Mouse (Mus musculus) left cerebral cortex, adult 9 months (tissue): ENCODE measurements around the gene D430042O09Rik.

Source experiments
- DNase-seq, 2 experiments: peaks; one replicate each; pipeline ENCODE4 v3.0.0; 2022; ENCODE audit warnings: low spot score in 2 of 2

D430042O09Rik gene

DNA sequence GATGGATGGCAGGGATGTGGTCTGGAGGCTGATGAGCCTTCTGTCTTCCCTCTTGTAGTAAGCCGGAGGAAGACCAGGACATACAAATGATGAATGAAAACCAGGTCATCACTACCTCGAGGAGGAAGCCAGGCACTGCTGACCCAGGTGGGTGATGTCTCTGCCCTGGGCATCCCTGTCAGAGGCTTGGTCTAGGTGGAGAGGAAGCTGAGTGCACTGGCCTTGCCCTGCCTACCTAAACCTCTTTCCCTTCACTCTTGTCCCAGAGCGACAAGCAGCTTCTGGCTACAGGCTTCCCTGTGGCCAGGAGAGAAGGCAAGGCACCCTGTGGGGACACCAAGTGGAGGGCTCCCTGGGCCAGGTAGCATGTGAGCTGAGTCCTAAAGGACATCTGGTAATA, 165.2 kb downstream of the D430042O09Rik start:
- DNase-seq, result no peak

DNA sequence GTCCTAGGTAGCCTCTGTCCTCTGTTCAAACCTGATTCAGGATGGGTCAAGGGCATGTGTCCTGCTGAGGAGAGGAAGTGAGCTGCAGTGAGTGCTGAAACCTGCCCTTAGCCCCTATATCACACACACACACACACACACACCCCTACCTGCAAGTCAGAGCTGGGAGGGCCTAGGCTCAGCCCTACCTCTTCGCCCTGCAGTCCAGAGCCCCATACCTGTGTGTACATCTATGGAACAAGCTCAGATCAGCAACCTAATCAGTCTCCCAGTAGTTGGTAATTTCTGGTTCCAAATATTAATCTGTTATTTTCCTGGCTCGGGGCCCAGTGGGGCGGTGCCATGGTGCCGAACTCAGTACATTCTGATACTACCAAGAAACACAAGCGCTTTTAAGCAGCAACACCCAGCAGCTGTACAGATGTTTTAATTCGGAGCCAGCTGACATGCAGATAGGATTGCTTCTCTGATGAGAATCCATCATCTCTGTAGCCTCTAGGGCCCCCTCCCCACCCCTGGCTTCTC, 166.3 kb downstream of the D430042O09Rik start:
- no peak for DNase-seq

DNA sequence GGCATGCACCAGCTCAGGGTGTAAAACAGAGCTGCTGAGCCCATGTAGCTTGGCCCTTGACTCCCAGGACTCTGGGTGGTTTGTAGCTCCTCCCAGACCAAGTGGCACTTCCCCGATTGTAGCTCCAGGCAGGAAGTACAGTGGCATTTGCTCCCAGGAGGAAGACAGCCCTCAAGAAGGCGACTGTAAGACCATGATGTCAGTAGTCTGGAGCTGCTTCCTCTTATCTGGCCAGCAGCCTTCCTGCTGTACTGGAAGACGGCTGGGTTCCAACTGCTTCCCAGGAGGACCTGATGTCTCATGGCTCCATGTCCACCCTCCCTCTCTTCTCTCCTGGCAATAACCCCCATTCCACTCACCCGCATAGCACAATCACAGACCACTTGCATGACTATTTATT, 170.4 kb downstream of the D430042O09Rik start:
- DNase-seq, result no peak

DNA sequence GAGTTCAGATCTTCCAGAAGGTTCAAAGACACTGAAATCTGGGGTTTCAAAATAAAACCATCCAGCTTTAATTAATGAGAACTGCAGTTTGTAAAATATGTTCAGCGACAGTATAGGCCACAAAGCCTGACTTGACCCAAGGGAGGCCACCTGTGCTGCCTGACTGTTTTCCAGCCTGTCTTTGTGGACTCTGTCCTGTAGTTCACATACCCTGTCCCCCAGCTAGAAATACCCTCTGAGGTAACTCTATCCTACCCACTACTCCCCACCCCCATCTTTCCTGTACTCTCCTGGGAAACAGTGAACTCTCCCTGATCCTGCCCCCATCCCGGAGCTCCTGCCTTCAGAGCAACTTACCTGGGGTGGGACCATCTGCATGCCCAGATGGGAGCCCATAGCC, 175.5 kb downstream of the D430042O09Rik start:
- no peak for DNase-seq

DNA sequence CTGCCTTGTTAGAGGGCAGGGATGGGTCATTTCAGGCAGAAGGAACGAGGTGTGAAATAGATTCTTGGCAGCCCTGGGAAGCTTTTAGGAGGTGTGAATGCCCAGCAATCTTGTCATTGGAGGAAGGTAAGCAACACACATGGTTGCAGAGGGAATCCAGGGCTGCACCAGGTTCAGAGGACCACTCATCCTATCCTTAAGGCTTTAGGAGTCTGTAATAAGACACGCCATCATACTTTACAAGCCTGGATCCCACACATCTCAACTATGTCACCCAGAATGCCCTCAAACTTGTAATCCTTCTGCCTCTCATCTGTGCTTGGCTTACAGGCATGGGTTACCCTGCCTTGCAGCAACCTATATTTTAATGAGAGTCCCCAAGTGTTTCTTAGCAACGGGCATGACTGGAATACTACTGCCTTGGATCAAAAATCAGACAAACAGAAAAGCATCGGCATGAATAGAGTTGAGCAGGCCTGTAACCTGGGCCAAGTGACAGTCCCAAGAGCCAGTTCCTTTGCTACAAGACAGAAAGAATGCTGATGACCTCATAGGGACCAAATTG, 178.5 kb downstream of the D430042O09Rik start:
- no peak for DNase-seq

DNA sequence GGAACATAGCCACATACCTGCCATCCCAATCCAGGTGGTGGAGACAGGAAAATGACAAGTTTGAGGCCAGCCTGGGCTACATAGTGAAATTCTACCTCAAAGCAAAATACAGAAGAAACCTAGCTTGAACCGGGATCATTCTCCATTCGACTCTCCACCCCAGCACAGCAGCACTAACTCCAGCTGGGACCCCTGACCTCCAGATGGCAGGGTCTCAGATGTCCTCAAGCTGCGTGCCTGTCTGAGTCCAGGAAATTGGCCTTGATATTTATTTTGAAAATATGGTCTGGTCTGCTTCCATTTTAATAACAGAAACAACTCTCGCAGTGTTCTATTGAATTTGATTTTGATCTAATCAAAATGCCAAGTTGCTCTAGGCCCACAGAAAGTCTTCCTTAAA, 179.4 kb downstream of the D430042O09Rik start:
- DNase-seq, result no peak

DNA sequence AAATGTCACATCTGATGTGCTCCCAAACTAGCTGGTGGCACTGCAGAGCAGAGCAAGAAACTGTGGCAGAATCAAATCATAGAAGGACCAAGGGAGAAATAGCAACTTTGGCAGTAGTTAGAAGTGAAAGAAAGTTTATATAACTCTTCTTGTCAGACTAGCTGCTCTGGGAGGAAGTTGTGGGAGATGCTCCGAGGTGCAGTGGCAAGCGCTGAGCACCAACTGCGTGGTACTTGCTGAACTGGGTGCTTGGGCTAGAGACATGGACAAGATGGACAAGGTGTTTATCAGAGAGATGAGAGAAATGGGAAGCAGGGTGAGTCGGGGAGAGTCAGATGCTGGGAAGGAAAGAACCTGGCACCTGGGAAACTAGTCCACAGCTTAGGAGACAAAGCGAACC, 180.1 kb downstream of the D430042O09Rik start:
- DNase-seq, result no peak

DNA sequence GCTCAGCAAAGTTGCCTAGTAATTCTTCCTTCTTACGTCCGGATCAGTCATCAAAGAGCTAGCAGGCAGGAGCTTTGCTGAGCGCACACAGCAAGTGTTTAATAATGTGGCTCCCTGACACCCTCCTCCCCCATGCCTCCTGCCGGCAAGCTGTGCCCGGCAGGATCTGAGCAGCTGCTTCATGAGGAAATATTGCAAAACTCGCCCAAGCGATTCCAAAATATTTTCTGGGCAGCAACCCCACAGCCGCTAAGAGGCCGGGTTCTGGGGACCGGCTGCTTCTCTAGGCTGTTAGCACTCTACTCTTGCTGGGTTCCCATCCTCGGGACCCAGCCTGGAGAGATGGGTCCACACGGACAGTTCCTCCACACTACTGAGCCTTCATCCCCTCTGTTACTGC, 180.7 kb downstream of the D430042O09Rik start:
- DNase-seq, result peak; percentile 61 to 79

DNA sequence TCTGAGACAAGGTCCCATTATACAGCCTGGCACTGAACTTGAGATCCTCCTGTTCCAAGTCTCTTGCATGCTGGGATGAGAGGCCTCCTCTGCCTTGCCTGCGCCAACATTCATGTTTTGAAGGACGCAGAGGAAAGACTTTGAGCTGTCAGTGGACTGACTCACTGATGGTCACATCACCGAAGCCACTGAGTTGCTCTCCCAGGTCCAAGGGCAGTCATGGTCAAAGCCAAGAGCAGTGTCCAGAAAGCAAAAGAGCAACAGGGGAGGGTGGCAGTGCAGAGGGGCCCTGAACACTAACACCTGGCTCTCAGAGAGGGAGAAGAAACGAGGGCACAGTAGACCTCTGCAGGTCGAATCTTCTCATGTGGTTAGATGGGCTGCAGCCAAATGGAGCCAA, 185.9 kb downstream of the D430042O09Rik start:
- DNase-seq, result no peak

DNA sequence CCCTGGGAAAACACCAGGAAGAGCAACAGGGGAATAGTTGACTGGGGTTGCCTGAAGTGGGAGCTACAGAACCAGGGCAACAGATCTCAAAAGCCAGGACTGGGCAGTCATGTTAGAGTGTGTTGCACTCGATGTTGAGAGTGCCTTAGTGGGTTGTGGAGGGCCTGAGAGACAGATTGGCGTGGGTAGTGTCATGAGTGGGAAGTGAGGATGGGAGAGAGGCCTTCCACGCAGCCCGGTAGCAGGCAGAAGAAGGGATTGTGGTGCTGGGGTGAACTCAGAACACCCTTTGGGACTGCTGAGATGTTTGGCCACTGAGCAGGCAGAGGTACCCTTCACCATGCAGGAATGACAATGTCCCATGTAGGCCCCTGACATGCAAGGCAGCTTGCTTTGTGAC, 189.4 kb downstream of the D430042O09Rik start:
- no peak for DNase-seq

DNA sequence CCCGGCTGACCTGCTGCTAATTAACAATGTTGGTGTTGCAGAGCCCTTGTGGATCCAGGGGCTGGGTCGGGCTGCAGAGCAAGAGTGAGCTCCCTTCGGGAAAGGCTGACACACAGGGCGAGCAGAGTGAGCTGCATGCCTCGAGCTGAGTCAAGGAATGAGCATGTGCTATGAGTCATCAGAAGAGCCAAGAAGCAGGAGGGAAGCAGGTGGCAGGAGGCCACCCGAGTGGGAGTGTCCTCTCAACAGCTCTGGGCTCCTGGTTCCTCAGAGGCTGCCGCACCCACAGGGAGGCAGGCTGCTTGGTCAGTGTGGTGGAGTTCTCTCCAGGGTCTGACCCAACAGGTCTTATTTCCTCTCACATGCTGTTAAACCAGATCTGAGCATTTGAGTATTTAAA, 191.3 kb downstream of the D430042O09Rik start:
- peak; percentile 83 to 89 for DNase-seq

DNA sequence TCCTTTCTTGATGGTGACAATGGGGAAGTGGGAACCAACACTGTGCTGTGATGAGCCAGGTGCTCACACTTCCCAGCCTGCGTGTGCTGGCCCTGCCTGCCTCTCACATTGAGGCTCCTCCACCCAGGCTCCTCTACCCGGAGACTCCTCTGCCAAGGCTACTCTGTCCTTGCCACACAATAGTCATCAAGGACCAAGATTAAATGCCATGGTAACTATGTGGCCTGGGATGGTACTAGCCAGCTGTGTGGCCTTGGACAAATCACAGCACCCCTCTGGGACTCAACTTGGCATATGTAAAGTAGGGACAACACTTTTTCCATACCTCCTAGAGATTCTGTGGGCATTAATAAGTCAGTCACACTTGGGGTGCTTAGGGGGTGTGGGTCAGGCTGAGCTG, 192.2 kb downstream of the D430042O09Rik start:
- no peak for DNase-seq

DNA sequence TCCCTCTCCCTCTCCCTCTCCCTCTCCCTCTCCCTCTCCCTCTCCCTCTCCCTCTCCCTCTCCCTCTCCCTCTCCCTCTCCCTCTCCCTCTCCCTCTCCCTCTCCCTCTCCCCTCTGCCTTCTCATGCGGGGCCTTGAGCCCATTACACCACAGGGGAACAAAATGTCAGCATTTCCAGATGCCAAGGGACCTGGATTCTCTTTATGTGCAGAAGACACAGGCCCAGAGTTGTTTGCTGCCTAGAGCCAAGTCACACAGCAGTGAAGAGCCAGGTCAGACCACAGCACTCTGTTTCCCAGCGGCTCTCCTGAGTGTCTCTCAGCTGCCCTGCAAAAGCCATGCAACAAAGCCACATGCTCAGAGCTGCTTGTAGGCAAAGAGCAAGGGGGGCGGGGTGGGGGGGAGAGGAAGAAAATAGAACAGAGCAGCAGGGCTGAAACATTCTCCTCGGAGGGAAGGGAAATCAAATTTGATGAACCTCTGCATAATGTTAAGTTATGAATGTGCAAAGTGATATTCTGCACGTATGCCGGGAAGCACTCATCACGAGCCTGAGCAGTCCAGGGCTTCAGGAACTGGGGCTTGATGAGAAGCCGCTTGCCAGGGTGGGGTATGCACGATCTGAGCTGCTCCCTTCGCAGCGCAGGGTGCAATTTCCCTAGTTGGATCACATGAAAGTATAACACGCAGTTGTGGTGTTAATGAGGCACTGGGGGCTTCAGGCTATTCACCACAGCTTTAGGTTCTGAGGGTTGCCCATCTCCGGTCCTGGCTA, 192.9 kb downstream of the D430042O09Rik start:
- DNase-seq, result no peak

DNA sequence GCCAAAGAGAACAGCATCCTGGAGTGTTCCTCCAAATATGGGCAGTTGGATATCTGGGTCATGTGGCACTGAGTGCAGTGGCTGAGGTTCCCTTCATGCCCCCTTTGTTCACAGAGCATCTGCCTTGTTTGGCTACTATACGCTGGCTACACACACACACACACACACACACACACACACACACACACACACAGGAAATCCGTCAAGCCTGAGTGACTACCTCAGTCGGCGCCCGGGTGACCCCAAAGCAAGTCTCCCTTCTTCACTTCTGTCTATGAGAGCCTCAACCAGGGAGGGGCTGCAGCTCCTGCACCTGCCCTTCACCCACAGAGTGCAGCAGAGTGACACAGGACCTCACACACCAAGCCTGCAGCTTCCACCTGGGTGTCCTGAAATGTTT, 213.1 kb downstream of the D430042O09Rik start:
- DNase-seq, result no peak

DNA sequence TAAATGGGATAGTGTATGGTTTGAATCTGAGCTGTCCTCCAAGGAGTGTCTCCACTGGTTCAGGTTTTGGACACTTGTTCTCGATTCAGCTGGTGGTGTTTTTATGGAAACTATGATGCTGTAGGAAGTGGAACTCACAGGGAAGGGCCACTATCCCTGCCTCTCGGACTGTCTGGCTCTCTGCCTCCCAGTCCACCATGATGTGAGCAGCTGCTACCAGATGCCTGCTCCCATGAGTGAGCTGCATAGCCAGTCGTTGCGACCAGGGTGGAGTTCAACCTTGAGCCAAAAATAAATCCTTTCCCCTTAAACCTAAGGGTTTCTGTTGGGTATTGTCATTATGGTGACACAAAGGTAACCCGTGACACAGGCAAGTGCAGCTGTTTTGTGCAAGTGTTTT, 216.4 kb downstream of the D430042O09Rik start:
- no peak for DNase-seq
